Mouse (Mus musculus) regulatory T cell (primary cell): ENCODE data around the gene Slit3.

Experiments used
- in situ Hi-C: fragments of 300-600 bp; cut with MboI, MseI; formaldehyde crosslinking; loops from one replicate; pipeline ENCODE4 v1.15.1; 2025; ENCODE audit warnings: high pct_unique_total_duplicates

Slit3 gene

DNA sequence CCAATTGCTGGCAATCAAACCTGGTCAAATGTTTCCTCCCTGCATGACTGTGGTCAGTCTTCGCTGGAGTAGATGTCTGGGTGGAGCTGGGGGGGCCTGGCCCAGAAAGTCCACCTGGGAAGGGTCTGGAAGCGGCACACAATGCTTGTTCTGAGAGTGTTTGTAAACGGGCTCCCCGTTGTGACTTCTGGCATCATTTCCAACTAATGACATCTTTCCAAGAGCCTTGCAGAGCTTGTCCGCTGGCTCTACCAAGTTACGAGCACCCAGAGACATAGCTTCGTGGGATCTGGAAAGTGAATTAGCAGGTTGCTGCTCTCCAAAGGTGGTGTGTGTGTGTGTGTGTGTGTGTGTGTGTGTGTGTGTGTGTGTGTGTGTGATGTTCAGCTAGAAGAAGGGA, 268.3 kb downstream of the Slit3 start:
- in situ Hi-C loops: no loop called here

DNA sequence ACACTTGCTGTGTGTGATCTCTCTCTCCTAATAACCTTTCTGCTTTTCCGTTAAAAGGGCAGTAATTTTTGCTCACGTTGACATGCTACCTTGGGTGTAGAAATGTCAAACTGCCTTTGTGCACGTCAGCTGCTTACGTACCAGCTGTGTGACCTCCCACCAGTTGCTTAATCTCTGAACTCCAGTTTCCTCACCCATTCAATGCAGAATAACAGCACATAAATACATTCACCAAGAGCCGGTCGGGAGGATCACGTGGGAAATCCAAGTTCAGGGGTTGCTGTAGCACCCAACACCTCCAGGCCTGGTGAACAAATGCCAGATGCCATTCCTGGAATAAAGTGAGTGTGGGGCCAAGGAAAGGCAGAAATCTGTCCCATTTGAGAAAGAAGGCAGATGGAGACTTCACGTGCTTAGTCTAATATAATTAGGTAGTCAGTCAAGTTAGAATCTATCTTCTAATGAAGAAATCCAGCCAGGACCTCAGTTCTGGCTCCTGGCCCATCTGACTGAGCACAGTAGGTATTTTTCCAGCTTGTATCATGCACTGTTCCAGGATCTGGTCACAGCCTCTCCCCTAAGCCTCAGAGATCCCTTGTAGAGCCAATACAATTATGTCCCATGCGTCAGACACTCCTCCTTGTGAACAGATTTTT, 268.9 kb downstream of the Slit3 start:
- in situ Hi-C loops: no loop called here

- in situ Hi-C loops: no loop called here
These were observed 272.8 kb downstream of the Slit3 start for GRCm38 (mm10) chr11:35393815-35394214.

- in situ Hi-C loops: no loop called here
These were observed 274.4 kb downstream of the Slit3 start for GRCm38 (mm10) chr11:35395376-35395775.

DNA sequence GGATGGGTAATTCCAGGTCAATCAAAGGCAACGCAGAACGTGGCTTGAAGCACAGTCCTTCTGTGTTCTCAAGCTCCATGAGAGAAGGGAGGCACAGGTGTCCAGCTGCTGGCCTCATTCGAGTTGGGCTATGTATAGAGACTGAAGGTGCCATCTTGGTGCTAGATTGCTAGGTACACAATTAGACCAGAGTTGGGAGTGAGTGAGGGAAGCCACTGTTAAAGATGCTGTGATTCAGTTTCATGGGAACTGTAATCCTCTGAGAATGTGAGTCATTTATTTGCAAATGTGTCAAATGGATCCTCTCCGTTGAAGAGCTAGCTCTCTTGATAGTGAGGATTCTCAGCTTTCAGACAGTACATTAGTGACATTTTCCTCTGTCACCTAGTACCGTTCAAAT, 277.3 kb downstream of the Slit3 start:
- in situ Hi-C loops: no loop called here

DNA sequence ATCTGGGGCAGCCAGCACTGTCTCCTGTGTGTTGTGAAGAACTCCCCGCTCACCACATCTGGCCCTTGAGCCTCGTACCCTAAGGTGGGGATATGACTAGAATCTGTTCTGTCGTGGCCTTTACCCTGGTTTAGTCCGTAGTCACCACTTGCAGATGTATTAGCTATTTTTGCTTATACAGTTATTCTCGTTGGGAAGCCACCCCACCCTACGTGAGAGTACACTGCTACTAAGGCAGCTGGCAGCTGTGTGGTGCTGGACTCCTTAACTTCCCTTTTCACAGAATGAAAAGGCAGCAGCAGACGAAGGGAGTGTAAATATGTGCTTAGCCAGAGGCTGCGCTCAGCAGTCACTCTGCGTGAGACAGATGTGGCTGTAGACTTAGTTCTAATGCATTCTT, 282.5 kb downstream of the Slit3 start:
- in situ Hi-C loops: no loop called here

GRCm38 (mm10) chr11:35406045-35406444, 285.0 kb downstream of the Slit3 start:
- in situ Hi-C loops: no loop called here

- in situ Hi-C loops: no loop called here
These were observed 285.5 kb downstream of the Slit3 start for GRCm38 (mm10) chr11:35406522-35406921.

DNA sequence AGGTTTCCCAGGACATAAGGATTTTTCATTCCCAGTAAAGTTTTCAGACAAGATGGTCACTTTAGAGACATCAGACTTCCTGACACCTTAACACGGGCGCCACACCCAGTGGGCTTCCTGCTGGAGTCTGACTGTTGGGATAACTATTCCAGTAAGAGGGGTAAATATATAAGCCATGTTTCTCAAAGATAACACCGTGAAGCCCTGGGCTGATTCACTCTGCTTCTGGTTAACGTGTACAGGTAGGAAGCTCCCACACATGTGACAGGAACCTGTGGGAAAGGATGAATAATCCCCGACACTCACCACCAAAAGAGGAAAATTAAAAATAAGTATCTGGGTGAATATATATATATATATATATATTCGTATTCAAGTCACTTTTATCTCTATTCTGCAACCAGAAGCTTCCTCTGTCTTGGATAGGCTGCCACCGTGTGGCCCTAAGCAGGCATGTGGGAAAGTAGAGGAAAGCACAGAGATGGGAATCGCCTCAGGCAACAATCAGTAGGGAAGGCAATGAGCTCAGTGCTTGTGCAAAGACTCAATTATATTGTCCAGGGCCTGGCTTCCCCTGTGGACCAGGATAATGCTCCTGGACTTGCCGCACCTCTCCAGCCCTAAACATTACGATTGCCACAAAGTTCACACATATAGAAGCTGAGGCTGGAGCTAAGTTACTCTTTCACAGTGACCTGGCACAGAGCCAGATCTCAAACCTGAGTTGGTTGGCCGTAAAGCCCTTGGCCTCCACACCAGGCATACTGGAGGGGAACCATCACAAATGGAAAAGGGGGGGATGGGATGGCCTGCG, 286.5 kb downstream of the Slit3 start:
- in situ Hi-C loops: no loop called here

DNA sequence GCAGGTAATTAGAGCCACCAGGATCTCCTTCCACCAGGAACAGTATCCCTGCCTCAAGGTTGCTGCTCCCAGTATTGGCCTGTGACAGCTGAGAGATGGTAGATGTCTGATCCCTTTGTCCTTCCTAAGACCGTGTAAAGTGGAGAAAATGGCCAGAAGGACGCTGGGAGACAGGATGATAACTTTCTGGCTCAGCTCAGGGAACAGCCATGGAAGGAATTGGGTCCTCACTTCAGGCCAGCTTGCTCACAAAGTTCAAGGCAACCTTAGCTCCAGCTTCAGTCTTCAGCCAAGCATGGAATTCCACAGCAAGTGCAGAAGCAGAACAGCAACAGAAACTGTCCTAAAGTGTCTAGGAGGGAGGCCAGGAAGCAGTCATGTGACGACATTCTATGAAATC, 289.4 kb downstream of the Slit3 start:
- in situ Hi-C loops: loop anchor here (5.0 kb wide), 1 partner anchor 563 kb away; no protein-coding TSS in a partner anchor

GRCm38 (mm10) chr11:35415768-35416401, 294.9 kb downstream of the Slit3 start:
- in situ Hi-C loops: no loop called here

DNA sequence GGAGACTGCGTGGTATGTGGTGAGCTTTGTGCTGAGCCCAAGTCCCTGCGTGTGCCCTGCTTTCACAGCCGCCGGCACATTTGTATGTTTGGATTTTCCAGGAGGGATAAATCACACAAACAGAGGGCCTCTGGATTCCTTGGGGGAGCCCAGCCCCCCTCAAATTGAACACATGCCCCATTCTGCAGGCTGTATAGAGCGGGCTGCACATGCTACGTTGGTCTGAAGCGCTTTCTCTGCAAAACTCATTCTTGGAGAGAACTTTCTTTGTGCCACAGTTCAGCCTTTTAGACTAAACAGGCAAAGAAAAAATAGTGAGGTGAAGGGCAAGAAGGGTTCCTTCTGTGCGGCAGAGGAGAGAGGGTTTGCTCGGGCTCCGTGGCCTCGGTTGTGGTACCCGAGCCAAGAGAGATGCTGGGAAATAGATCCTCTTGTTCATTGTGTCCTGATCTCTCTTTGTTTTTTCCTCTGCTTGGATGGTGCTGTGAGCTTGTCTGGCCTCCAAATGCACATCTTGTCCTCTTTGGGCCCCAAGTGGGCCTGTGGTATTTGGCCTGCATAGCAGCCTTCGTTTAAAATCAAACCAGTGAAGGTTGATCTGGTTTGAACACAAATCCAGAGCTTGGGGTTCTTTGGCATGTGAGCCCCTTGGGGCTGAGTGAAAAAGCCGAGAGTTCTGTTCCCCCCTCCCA, 295.5 kb downstream of the Slit3 start:
- in situ Hi-C loops: no loop called here

GRCm38 (mm10) chr11:35417911-35418552, 297.0 kb downstream of the Slit3 start:
- in situ Hi-C loops: no loop called here

DNA sequence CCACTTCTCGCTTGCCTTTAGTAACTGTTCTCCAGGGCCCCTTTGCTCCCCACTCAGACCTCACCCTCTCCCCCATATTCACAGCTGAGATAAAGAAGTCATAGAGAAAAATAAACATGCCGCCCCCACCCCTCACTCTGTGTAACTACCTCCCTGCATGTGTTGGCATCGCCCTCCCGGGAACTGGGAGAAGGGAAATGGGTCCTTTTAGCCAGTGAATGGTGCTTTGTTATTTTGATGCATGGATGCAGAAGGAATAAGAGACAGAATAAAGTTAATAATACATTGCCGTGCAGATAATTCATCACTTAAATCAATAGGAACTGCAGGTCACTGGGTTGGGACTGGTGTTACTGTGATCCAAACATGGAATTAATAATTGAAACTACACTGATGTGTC, 298.0 kb downstream of the Slit3 start:
- in situ Hi-C loops: no loop called here

GRCm38 (mm10) chr11:35421728-35422127, 300.7 kb downstream of the Slit3 start:
- in situ Hi-C loops: no loop called here

GRCm38 (mm10) chr11:35428036-35428435, 307.0 kb downstream of the Slit3 start:
- in situ Hi-C loops: no loop called here

- in situ Hi-C loops: no loop called here
These were observed 310.1 kb downstream of the Slit3 start for GRCm38 (mm10) chr11:35431130-35431529.

DNA sequence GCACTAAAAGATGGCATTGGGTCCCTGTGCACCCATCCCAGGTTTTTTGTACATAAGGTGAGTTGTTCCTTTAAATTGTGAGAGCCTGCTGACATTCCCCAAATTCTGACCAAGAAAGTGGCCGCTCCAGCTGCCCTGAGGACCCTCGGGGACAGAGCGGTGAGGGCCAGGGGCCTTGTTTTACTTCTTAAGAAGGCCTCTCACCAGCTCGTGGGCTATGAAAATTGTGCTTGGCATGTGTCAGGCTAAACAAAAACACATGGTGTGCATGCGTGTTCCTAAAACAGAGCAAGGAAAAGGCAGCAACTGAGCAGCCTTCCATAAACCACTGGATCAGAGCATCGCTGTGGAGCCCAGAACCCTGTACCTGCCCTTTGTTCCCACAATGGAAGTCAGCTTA, 316.5 kb downstream of the Slit3 start:
- in situ Hi-C loops: no loop called here

GRCm38 (mm10) chr11:35440186-35440585, 319.2 kb downstream of the Slit3 start:
- in situ Hi-C loops: loop anchor here (10.0 kb wide), 1 partner anchor 595 kb away; no protein-coding TSS in a partner anchor

GRCm38 (mm10) chr11:35444489-35445100, 323.6 kb downstream of the Slit3 start:
- in situ Hi-C loops: loop anchor here (10.0 kb wide), 1 partner anchor 600 kb away; no protein-coding TSS in a partner anchor

DNA sequence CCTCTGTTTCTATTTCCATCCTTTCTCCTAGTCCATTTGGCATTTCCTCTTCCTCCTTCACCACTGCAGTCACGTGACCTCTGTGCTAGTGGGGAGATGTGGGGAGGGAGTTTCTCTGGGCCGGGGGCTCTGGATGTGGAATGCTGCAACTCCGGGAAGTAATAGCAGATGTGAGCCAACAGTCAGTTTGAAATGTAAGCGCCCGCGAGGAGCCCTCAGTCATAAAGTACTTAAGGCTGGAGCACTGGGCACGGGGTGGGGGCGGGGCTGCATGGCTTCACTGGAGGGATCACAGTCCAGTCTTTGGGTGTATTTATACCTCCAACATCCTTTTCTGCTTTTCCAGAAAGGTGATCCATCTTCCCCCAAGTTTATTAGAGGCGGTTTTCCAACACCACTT, 326.9 kb downstream of the Slit3 start:
- in situ Hi-C loops: loop anchor here (10.0 kb wide), 1 partner anchor 603 kb away; no protein-coding TSS in a partner anchor
